Mouse (Mus musculus): ENCODE measurements around the gene Fam198a. TPM values are rescaled to one million over a fixed set of nuclear protein-coding genes. Genes with fewer than 3 reads are reported as not detected.

The Fam198a gene
- total and polyA plus RNA-seq, 2 experiments from 2014 or later = 0.78 to 3.1 TPM

DNA sequence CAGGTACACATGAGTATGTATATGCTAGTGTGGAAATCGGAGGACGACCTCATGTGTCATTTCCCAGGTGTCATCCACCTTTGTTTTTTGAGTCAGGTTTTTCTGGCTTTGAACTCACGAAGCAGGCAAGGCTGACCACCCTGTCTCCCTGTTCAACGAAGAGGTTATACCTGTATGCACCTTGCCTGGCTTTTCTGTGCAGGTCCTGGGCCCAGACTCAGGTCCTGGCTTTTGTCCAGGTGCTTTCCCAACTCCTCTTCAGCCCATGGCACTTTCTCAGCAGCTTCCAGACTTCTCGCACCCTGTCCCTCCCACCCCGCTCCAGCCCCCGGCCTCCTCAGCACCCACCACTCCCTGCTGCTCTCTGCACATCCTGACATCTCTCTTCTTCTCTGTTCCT is 39.6 kb upstream of the Fam198a start:
- Histone ChIP-seq H3K4me2 (ENCODE audit: low read depth, low read length) (no peak overlapping the region), H3K4me3 (ENCODE audit: low read depth, low read length) (no peak overlapping the region), H3K9me3 (replicated peaks; ENCODE audit: control insufficient read depth, low read length) (no peaks in the 10 kb centered on the region), H3K27me3 (ENCODE audit: control insufficient read depth, insufficient read depth, low read length) (no peaks in the 10 kb centered on the region), H3K27ac (ENCODE audit: low read depth) (no peak overlapping the region), H3K9ac (replicated peaks; ENCODE audit: low read depth, low read length) (no peak overlapping the region), H3K36me3 (replicated peaks; ENCODE audit: control insufficient read depth, insufficient read depth, low read length) (no peaks in the 10 kb centered on the region), H3K4me1 (ENCODE audit: control insufficient read depth, insufficient read depth) (no peaks in the 10 kb centered on the region)
- ATAC-seq (ENCODE audit: insufficient read depth, low read depth) (no peak), DNase-seq (ENCODE audit: low spot score) (no peak)
- TF ChIP-seq EP300 (IDR thresholded peaks at IDR 0.05; ENCODE audit: low read depth) (no peak), CTCF (IDR thresholded peaks at IDR 0.05; ENCODE audit: low read depth) (no peak)
- 88% methylated on average over 7 of the region's 7 CpGs for WGBS

GRCm38 (mm10) chr9:121912786-121913185 is 38.0 kb upstream of the Fam198a start:
- Histone ChIP-seq H3K9me3 (replicated peaks; ENCODE audit: control insufficient read depth, low read length) (no peaks in the 10 kb centered on the region), H3K27me3 (ENCODE audit: control insufficient read depth, insufficient read depth, low read length) (no peaks in the 10 kb centered on the region), H3K36me3 (replicated peaks; ENCODE audit: control insufficient read depth, insufficient read depth, low read length) (no peaks in the 10 kb centered on the region), H3K27ac (ENCODE audit: low read depth) (no peak overlapping the region), H3K4me2 (ENCODE audit: low read depth, low read length) (no peak overlapping the region), H3K9ac (replicated peaks; ENCODE audit: low read depth, low read length) (no peak overlapping the region), H3K4me1 (ENCODE audit: control insufficient read depth, insufficient read depth) (no peaks in the 10 kb centered on the region), H3K4me3 (ENCODE audit: low read depth, low read length) (no peak overlapping the region)
- DNase-seq (ENCODE audit: low spot score) (no peak), ATAC-seq (ENCODE audit: insufficient read depth, low read depth) (no peak)
- 81% methylated on average over 4 of the region's 4 CpGs for WGBS
- TF ChIP-seq CTCF (IDR thresholded peaks at IDR 0.05; ENCODE audit: low read depth) = no peak
- TF ChIP-seq EP300 (IDR thresholded peaks at IDR 0.05; ENCODE audit: low read depth) = no peak

- ATAC-seq (ENCODE audit: insufficient read depth, low read depth) (no peak), DNase-seq (ENCODE audit: low spot score) (no peak)
- Histone ChIP-seq H3K4me3 (ENCODE audit: low read depth, low read length) (no peak overlapping the region), H3K4me2 (ENCODE audit: low read depth, low read length) (no peak overlapping the region), H3K4me1 (ENCODE audit: control insufficient read depth, insufficient read depth) (no peaks in the 10 kb centered on the region), H3K36me3 (replicated peaks; ENCODE audit: control insufficient read depth, insufficient read depth, low read length) (no peaks in the 10 kb centered on the region), H3K27ac (ENCODE audit: low read depth) (no peak overlapping the region), H3K9me3 (replicated peaks; ENCODE audit: control insufficient read depth, low read length) (no peaks in the 10 kb centered on the region), H3K27me3 (ENCODE audit: control insufficient read depth, insufficient read depth, low read length) (no peaks in the 10 kb centered on the region), H3K9ac (replicated peaks; ENCODE audit: low read depth, low read length) (no peak overlapping the region)
- 76% methylated on average over 8 of the region's 8 CpGs for WGBS
- TF ChIP-seq EP300 (IDR thresholded peaks at IDR 0.05; ENCODE audit: low read depth) = no peak
- TF ChIP-seq CTCF (IDR thresholded peaks at IDR 0.05; ENCODE audit: low read depth) = no peak
Measured at GRCm38 (mm10) chr9:121914226-121914757, 36.5 kb upstream of the Fam198a start.

DNA sequence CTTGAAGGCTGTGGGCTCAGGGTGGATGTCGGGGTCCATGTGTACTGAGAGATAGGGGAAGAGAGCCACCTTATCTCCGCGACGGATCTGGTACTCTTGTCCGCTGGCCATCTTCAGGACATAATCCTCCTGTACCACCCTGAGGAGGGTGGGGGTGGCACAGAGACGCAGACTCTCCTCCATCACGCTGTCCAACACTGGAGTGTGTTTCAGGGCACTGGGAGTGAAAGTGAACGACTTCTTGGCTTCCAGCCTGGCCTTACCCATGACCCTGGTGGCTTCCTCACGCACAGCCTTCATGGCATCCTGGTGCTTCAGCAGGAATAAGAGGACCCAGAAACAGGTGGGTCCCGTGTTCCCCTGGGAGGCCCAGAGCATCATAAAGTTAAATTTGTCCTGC is 35.7 kb upstream of the Fam198a start:
- no peak overlapping the region for H3K4me3 ChIP-seq (ENCODE audit: low read depth, low read length)
- DNase-seq (ENCODE audit: low spot score) (no peak), ATAC-seq (ENCODE audit: insufficient read depth, low read depth) (no peak)
- H3K36me3 ChIP-seq (replicated peaks; ENCODE audit: control insufficient read depth, insufficient read depth, low read length) = no peaks in the 10 kb centered on the region
- H3K4me2 ChIP-seq (ENCODE audit: low read depth, low read length) = no peak overlapping the region
- H3K9ac ChIP-seq (replicated peaks; ENCODE audit: low read depth, low read length) = no peak overlapping the region
- no peaks in the 10 kb centered on the region for H3K27me3 ChIP-seq (ENCODE audit: control insufficient read depth, insufficient read depth, low read length)
- H3K4me1 ChIP-seq (ENCODE audit: control insufficient read depth, insufficient read depth) = no peaks in the 10 kb centered on the region
- no peak overlapping the region for H3K27ac ChIP-seq (ENCODE audit: low read depth)
- no peak for TF ChIP-seq EP300 (IDR thresholded peaks at IDR 0.05; ENCODE audit: low read depth)
- no peak for TF ChIP-seq CTCF (IDR thresholded peaks at IDR 0.05; ENCODE audit: low read depth)
- no peaks in the 10 kb centered on the region for H3K9me3 ChIP-seq (replicated peaks; ENCODE audit: control insufficient read depth, low read length)
- 79% methylated on average over 10 of the region's 10 CpGs for WGBS

DNA sequence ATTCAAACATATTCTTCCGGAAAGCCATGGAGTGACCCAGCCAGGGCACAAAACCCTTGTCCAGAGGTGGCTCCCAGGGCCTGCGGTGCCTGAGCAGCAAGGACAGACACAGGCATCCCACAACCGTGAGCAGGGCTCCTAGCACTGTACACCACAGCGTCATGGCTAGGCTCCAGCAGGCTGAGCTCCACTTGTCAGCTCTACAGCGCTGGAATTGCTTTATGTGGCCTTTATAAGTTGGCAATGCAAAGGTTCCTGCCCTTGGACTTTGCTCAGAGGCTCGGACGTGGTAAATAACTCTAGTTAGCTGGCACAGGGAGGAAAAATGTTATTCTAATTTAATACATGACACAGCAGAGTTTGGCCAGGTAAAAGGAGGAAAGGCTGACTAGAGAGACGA is 34.7 kb upstream of the Fam198a start, which contains the start of gene Cyp8b1:
Cyp8b1 (minus strand) TSS at position 204 of the 400 bp plus-strand sequence.
- Histone ChIP-seq H3K4me3 (ENCODE audit: low read depth, low read length) (no peak within 1 kb of the TSS), H3K9ac (replicated peaks; ENCODE audit: low read depth, low read length) (no peak within 1 kb of the TSS), H3K27me3 (ENCODE audit: control insufficient read depth, insufficient read depth, low read length) (no peaks in the 10 kb centered on the region), H3K36me3 (replicated peaks; ENCODE audit: control insufficient read depth, insufficient read depth, low read length) (no peaks in the 10 kb centered on the region), H3K9me3 (replicated peaks; ENCODE audit: control insufficient read depth, low read length) (no peaks in the 10 kb centered on the region), H3K4me2 (ENCODE audit: low read depth, low read length) (no peak within 1 kb of the TSS), H3K4me1 (ENCODE audit: control insufficient read depth, insufficient read depth) (no peaks in the 10 kb centered on the region), H3K27ac (ENCODE audit: low read depth) (0 out of 2 replicates have a peak within 1 kb of the TSS, but pooled peaks have one; percentile 11)
- TF ChIP-seq CTCF (IDR thresholded peaks at IDR 0.05; ENCODE audit: low read depth) (no peak), EP300 (IDR thresholded peaks at IDR 0.05; ENCODE audit: low read depth) (no peak)
- DNase-seq (ENCODE audit: low spot score) (peak; percentile 13), ATAC-seq (ENCODE audit: insufficient read depth, low read depth) (peak; percentile 40; the same call in 1 of the 2 replicates)
- WGBS = 58% methylated on average over 8 of the region's 8 CpGs

- H3K36me3 ChIP-seq (replicated peaks; ENCODE audit: control insufficient read depth, insufficient read depth, low read length) = no peaks in the 10 kb centered on the region
- H3K4me2 ChIP-seq (ENCODE audit: low read depth, low read length) = no peak overlapping the region
- ATAC-seq (ENCODE audit: insufficient read depth, low read depth) = peak; percentile 57
- no peaks in the 10 kb centered on the region for H3K9me3 ChIP-seq (replicated peaks; ENCODE audit: control insufficient read depth, low read length)
- H3K4me3 ChIP-seq (ENCODE audit: low read depth, low read length) = no peak overlapping the region
- no peaks in the 10 kb centered on the region for H3K27me3 ChIP-seq (ENCODE audit: control insufficient read depth, insufficient read depth, low read length)
- H3K27ac ChIP-seq (ENCODE audit: low read depth) = no peak overlapping the region
- no peaks in the 10 kb centered on the region for H3K4me1 ChIP-seq (ENCODE audit: control insufficient read depth, insufficient read depth)
- peak; percentile 26 for DNase-seq (ENCODE audit: low spot score)
- WGBS = 65% methylated on average over 10 of the region's 10 CpGs
- TF ChIP-seq EP300 (IDR thresholded peaks at IDR 0.05; ENCODE audit: low read depth) = no peak
- no peak for TF ChIP-seq CTCF (IDR thresholded peaks at IDR 0.05; ENCODE audit: low read depth)
- H3K9ac ChIP-seq (replicated peaks; ENCODE audit: low read depth, low read length) = no peak overlapping the region
Measured at GRCm38 (mm10) chr9:121919027-121919501, 31.7 kb upstream of the Fam198a start.
